Mouse (Mus musculus): ENCODE data around the gene Gm21887. TPM values are rescaled to one million over a fixed set of nuclear protein-coding genes. Genes with fewer than 3 reads are reported as not detected.
"Not testable (repeated sequence)": the region's sequence is repeated elsewhere in the genome, so short reads cannot be mapped to it uniquely, and the experiment has no call there.

The Gm21887 gene
- total and polyA plus RNA-seq, 2 experiments from 2014 or later, result 51.3 to 201 TPM

DNA sequence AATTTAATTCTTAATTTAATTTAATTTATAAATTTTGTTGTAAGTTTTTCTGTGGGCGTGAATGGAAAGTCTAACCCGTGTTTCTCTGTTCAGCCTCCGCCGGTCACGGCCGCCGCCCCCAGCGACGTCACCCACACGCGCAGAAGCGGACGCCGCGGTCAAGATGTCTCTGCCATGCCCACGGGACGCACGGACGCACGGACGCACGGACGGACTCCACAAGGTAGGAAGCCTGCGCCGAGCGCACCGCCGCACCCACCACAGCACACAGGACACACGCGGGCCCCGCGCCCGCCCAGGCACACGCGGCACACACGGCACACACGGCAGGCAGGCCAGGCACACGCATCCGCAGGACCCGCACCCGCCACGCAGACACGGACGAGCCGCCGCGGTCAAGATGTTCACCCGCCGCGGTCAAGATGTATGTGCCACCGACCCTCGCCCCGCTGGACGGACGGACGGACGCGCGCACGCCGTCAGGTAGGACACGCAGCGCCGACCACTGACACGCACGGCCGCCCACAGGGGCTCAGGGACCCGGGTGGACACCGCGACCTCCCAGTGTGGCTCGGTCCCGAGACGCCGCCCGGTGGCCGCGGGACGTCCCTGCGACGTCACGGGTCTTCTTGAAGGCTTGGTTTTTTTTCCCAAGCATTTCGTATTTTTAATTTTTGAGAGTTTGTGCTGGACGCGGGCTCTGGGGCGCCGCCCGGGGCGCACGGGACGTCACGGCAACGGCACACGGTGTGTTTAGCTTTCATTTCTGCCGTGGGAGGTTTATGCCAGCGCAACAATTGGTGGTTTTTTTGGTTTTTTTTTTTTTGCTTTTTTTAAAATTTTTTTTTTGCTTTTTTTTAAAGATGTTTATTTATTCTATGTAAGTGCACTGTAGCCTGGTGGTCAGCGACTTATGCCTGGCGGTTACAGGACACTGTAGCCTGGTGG lies 1.4 kb downstream of the Gm21887 start:
- H3K4me3 ChIP-seq (ENCODE audit: low read depth, low read length), result peak overlapping the region; percentile 6; the same call in 1 of the 2 replicates
- peak; percentile 22; the same call in 1 of the 2 replicates for ATAC-seq (ENCODE audit: low FRiP score)

DNA sequence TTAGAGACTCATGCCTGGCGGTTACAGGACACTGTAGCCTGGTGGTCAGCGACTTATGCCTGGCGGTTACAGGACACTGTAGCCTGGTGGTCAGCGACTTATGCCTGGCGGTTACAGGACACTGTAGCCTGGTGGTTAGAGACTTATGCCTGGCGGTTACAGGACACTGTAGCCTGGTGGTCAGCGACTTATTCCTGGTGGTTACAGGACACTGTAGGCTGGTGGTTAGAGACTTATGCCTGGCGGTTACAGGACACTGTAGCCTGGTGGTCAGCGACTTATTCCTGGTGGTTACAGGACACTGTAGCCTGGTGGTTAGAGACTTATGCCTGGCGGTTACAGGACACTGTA lies 2.0 kb downstream of the Gm21887 start:
- not testable (repeated sequence) for ATAC-seq (ENCODE audit: low FRiP score)

More for the DNA sequence above, 1.4 kb downstream of the Gm21887 start:
- not testable (repeated sequence) for H3K27me3 ChIP-seq (ENCODE audit: insufficient read depth, low read length); H3K9ac ChIP-seq (replicated peaks; ENCODE audit: low read length, poor library complexity, severe bottlenecking); H3K36me3 ChIP-seq (ENCODE audit: insufficient read depth, low read length); H3K4me1 ChIP-seq (ENCODE audit: insufficient read depth, low read length); H3K27ac ChIP-seq (ENCODE audit: low read depth, low read length)
- DNase-seq (ENCODE audit: low spot score), result peak; percentile 47
- TF ChIP-seq CTCF (IDR thresholded peaks at IDR 0.05), result peak; percentile 58
- WGBS, result 82% methylated on average over 93 of the region's 97 CpGs
- Histone ChIP-seq H3K9me3 (ENCODE audit: low read length) (peaks cover 19% of the 10 kb centered on the region), H3K4me2 (ENCODE audit: low read depth, low read length, poor library complexity, severe bottlenecking) (peak overlapping the region; percentile 20; the same call in 1 of the 2 replicates)

DNA sequence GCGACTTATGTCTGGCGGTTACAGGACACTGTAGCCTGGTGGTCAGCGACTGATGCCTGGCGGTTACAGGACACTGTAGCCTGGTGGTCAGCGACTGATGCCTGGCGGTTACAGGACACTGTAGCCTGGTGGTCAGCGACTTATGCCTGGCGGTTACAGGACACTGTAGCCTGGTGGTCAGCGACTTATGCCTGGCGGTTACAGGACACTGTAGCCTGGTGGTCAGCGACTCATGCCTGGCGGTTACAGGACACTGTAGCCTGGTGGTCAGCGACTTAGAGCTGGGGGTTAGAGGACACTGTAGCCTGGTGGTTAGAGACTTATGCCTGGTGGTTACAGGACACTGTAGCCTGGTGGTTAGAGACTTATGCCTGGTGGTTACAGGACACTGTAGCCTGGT lies 4.0 kb downstream of the Gm21887 start:
- peaks cover 19% of the 10 kb centered on the region for H3K9me3 ChIP-seq (ENCODE audit: low read length)
- H3K9ac ChIP-seq (replicated peaks; ENCODE audit: low read length, poor library complexity, severe bottlenecking); H3K36me3 ChIP-seq (ENCODE audit: insufficient read depth, low read length); H3K27me3 ChIP-seq (ENCODE audit: insufficient read depth, low read length); H3K4me1 ChIP-seq (ENCODE audit: insufficient read depth, low read length); ATAC-seq (ENCODE audit: low FRiP score); H3K4me3 ChIP-seq (ENCODE audit: low read depth, low read length); DNase-seq (ENCODE audit: low spot score); H3K4me2 ChIP-seq (ENCODE audit: low read depth, low read length, poor library complexity, severe bottlenecking); H3K27ac ChIP-seq (ENCODE audit: low read depth, low read length): not testable (repeated sequence)
- 84% methylated on average over 13 of the region's 13 CpGs for WGBS

More for the DNA sequence above, 2.0 kb downstream of the Gm21887 start:
- not testable (repeated sequence) for H3K9ac ChIP-seq (replicated peaks; ENCODE audit: low read length, poor library complexity, severe bottlenecking); H3K27ac ChIP-seq (ENCODE audit: low read depth, low read length); H3K4me1 ChIP-seq (ENCODE audit: insufficient read depth, low read length); H3K4me2 ChIP-seq (ENCODE audit: low read depth, low read length, poor library complexity, severe bottlenecking); DNase-seq (ENCODE audit: low spot score); H3K4me3 ChIP-seq (ENCODE audit: low read depth, low read length); H3K27me3 ChIP-seq (ENCODE audit: insufficient read depth, low read length); H3K36me3 ChIP-seq (ENCODE audit: insufficient read depth, low read length)
- WGBS, result 92% methylated on average over 8 of the region's 10 CpGs
- H3K9me3 ChIP-seq (ENCODE audit: low read length), result peaks cover 19% of the 10 kb centered on the region

DNA sequence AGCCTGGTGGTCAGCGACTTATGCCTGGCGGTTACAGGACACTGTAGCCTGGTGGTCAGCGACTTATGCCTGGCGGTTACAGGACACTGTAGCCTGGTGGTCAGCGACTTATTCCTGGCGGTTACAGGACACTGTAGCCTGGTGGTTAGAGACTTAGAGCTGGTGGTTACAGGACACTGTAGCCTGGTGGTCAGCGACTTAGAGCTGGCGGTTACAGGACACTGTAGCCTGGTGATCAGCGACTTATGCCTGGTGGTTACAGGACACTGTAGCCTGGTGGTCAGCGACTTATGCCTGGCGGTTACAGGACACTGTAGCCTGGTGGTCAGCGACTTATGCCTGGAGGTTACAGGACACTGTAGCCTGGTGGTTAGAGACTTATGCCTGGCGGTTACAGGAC lies 4.6 kb downstream of the Gm21887 start:
- not testable (repeated sequence) for ATAC-seq (ENCODE audit: low FRiP score); H3K27me3 ChIP-seq (ENCODE audit: insufficient read depth, low read length); H3K9ac ChIP-seq (replicated peaks; ENCODE audit: low read length, poor library complexity, severe bottlenecking); H3K4me1 ChIP-seq (ENCODE audit: insufficient read depth, low read length); H3K27ac ChIP-seq (ENCODE audit: low read depth, low read length); H3K4me3 ChIP-seq (ENCODE audit: low read depth, low read length); H3K4me2 ChIP-seq (ENCODE audit: low read depth, low read length, poor library complexity, severe bottlenecking); H3K36me3 ChIP-seq (ENCODE audit: insufficient read depth, low read length); DNase-seq (ENCODE audit: low spot score)
- 94% methylated on average over 11 of the region's 13 CpGs for WGBS
- peaks cover 24% of the 10 kb centered on the region for H3K9me3 ChIP-seq (ENCODE audit: low read length)

DNA sequence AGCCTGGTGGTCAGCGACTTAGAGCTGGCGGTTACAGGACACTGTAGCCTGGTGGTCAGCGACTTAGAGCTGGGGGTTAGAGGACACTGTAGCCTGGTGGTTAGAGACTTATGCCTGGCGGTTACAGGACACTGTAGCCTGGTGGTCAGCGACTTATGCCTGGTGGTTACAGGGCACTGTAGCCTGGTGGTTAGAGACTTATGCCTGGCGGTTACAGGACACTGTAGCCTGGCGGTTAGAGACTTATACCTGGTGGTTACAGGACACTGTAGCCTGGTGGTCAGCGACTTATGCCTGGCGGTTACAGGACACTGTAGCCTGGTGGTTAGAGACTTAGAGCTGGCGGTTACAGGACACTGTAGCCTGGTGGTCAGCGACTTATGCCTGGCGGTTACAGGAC lies 6.4 kb downstream of the Gm21887 start:
- H3K36me3 ChIP-seq (ENCODE audit: insufficient read depth, low read length); DNase-seq (ENCODE audit: low spot score); H3K27ac ChIP-seq (ENCODE audit: low read depth, low read length); H3K9ac ChIP-seq (replicated peaks; ENCODE audit: low read length, poor library complexity, severe bottlenecking); ATAC-seq (ENCODE audit: low FRiP score); H3K27me3 ChIP-seq (ENCODE audit: insufficient read depth, low read length); H3K4me2 ChIP-seq (ENCODE audit: low read depth, low read length, poor library complexity, severe bottlenecking); H3K4me3 ChIP-seq (ENCODE audit: low read depth, low read length); H3K4me1 ChIP-seq (ENCODE audit: insufficient read depth, low read length): not testable (repeated sequence)
- 93% methylated on average over 12 of the region's 12 CpGs for WGBS
- H3K9me3 ChIP-seq (ENCODE audit: low read length), result peaks cover 16% of the 10 kb centered on the region; the same call in 1 of the 2 replicates
